Mouse (Mus musculus) megakaryocyte, embryonic 14.5 days (primary cell): ENCODE results near the gene Slc17a6.

Source experiments
- FLI1 ChIP-seq: IDR thresholded peaks from 2 replicates; pipeline ENCODE4 v1.6.1; 2012; ENCODE audit warnings: low read length, inconsistent platforms, mixed read lengths
- GATA1 ChIP-seq: IDR thresholded peaks from 3 replicates; pipeline ENCODE4 v1.6.1; 2012; ENCODE audit warnings: mixed read lengths, low read length, inconsistent platforms, borderline replicate concordance

GRCm38 (mm10) chr7:51709508-51709907 is 87.7 kb downstream of the Slc17a6 start:
- TF ChIP-seq GATA1 (no peak), FLI1 (no peak)
